Mouse (Mus musculus): ENCODE measurements at regions not wholly inside any gene's neighbourhood (a gene's known extent, or its start where the extent isn't known, plus 50 kb on each side); places are given as distances from the start of the nearest gene placed in this dataset.
A peak's percentile ranks its signal among the peaks of the same experiment; 100 is the strongest.

DNA sequence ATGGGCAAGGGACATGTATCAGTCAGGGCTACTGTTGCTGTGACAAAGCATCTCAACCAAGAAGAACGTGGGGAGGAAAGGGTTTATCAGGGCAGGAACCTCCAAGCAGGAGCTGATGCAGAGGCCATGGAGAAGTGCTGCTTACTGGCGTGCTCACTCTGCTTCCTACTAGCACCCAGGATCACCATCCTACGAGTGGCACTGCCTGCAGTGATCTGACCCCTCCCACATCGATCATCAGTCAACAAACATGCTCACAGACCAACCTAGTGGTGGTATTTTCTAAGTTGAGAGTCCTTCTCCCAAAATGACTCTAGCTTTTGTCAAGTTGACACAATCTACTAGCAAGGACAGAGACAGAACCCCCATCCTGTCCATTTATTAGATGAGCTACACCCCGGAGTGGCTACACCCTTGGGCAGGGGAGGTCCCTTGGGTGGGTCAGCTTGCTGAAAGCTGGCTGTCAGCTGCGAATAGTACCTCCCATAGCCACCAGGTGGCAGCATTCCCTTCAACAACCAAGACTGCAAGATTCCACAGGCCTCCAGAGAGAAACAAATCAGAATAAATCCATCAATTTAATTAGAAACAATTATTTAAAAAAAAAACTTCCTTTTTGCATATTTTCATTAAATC, 99.9 kb upstream of the Ralgapa2 start:
- Histone ChIP-seq H3K27ac (ENCODE audit: insufficient read depth, low read depth) (no peak overlapping the region), H3K9ac (ENCODE audit: insufficient read depth, low read depth) (no peak overlapping the region), H3K4me2 (ENCODE audit: insufficient read depth, low read depth, poor library complexity, severe bottlenecking) (no peak overlapping the region), H3K36me3 (replicated peaks in 1 of 2; ENCODE audit: control insufficient read depth in 1 of 2, insufficient read depth in 1 of 2, low read length in 1 of 2) (no peaks in the 10 kb centered on the region), H3K27me3 (replicated peaks) (no peaks in the 10 kb centered on the region), H3K9me3 (replicated peaks; ENCODE audit: low read length) (no peaks in the 10 kb centered on the region), H3K4me1 (ENCODE audit: control insufficient read depth in 1 of 2, insufficient read depth in 2 of 2) (peaks cover 5 to 7% of the 10 kb centered on the region in 2 experiments), H3K79me2 (replicated peaks; ENCODE audit: control insufficient read depth, extremely low read depth, insufficient read depth, poor library complexity, severe bottlenecking) (no peaks in the 10 kb centered on the region), H3K4me3 (replicated peaks in 1 of 3; ENCODE audit: low read depth in 2 of 3, low read length in 2 of 3, poor library complexity in 1 of 3) (no peak overlapping the region)
- in situ Hi-C loops (cut with MboI; ENCODE audit: low pct_ligation_motif_present, low pct_unique_long_range_greater_than_20kb, low sequenced_read_pairs), result loop anchor here (10.0 to 25.0 kb wide), 4 partner anchors 167 to 650 kb away; no protein-coding TSS in a partner anchor
- DNase-seq (ENCODE audit: extremely low read depth), result peak; percentile 79
- TF ChIP-seq IRF4 (IDR thresholded peaks at IDR 0.05; ENCODE audit: low read depth, low read length) (no peak), USF2 (conservative IDR thresholded peaks at IDR 0.05; ENCODE audit: low read depth, low read length) (no peak), CTCF (conservative IDR thresholded peaks at IDR 0.05 in 1 of 2, IDR thresholded peaks at IDR 0.05 in 1 of 2; ENCODE audit: low read depth in 2 of 2, low read length in 2 of 2) (peak; percentile 82 to 86), RAD21 (IDR thresholded peaks at IDR 0.05; ENCODE audit: low read depth, low read length) (peak; percentile 32), EP300 (IDR thresholded peaks at IDR 0.05; ENCODE audit: low read length) (no peak), SMC3 (IDR thresholded peaks at IDR 0.05; ENCODE audit: low read depth, low read length) (peak; percentile 56)
- dilution Hi-C loops (cut with MboI; ENCODE audit: extremely low pct_ligation_motif_present, extremely low pct_unique_long_range_greater_than_20kb, low sequenced_read_pairs), result no loop called here

GRCm38 (mm10) chr2:146612522-146613288, 100.6 kb upstream of the Ralgapa2 start:
- H3K9ac ChIP-seq (ENCODE audit: insufficient read depth, low read depth), result peak overlapping the region; percentile 40; the same call in 1 of the 2 replicates
- peak overlapping the region; percentile 100 for H3K4me2 ChIP-seq (ENCODE audit: insufficient read depth, low read depth, poor library complexity, severe bottlenecking)
- H3K9me3 ChIP-seq (replicated peaks; ENCODE audit: low read length), result no peaks in the 10 kb centered on the region
- H3K27me3 ChIP-seq (replicated peaks), result no peaks in the 10 kb centered on the region
- peak overlapping the region in 1 of 3 experiments; percentile 26 for H3K4me3 ChIP-seq (replicated peaks in 1 of 3; ENCODE audit: low read depth in 2 of 3, low read length in 2 of 3, poor library complexity in 1 of 3)
- TF ChIP-seq RAD21 (IDR thresholded peaks at IDR 0.05; ENCODE audit: low read depth, low read length) (peak; percentile 40), SMC3 (IDR thresholded peaks at IDR 0.05; ENCODE audit: low read depth, low read length) (peak; percentile 65), POLR2A (IDR thresholded peaks at IDR 0.05; ENCODE audit: low read depth, low read length) (no peak), PAX5 (IDR thresholded peaks at IDR 0.05; ENCODE audit: low read length) (no peak), UBTF (IDR thresholded peaks at IDR 0.05; ENCODE audit: low read depth, low read length) (no peak), ZKSCAN1 (IDR thresholded peaks at IDR 0.05; ENCODE audit: borderline replicate concordance, low read depth, low read length) (no peak), CHD1 (IDR thresholded peaks at IDR 0.05; ENCODE audit: low read depth, low read length) (no peak), CTCF (conservative IDR thresholded peaks at IDR 0.05 in 1 of 2, IDR thresholded peaks at IDR 0.05 in 1 of 2; ENCODE audit: low read depth in 2 of 2, low read length in 2 of 2) (peak; percentile 36 to 79), ZC3H11A (IDR thresholded peaks at IDR 0.05; ENCODE audit: low read depth, low read length) (no peak), ZNF384 (IDR thresholded peaks at IDR 0.05; ENCODE audit: low read depth, low read length) (no peak)
- in situ Hi-C loops (cut with MboI; ENCODE audit: low pct_ligation_motif_present, low pct_unique_long_range_greater_than_20kb, low sequenced_read_pairs), result loop anchor here (10.0 to 25.0 kb wide), 4 partner anchors 168 to 650 kb away; no protein-coding TSS in a partner anchor
- H3K36me3 ChIP-seq (replicated peaks in 1 of 2; ENCODE audit: control insufficient read depth in 1 of 2, insufficient read depth in 1 of 2, low read length in 1 of 2), result no peaks in the 10 kb centered on the region
- dilution Hi-C loops (cut with MboI; ENCODE audit: extremely low pct_ligation_motif_present, extremely low pct_unique_long_range_greater_than_20kb, low sequenced_read_pairs), result no loop called here
- H3K27ac ChIP-seq (ENCODE audit: insufficient read depth, low read depth), result no peak overlapping the region
- peaks cover 2 to 4% of the 10 kb centered on the region in 2 experiments; a peak in 3 of 4 replicates for H3K4me1 ChIP-seq (ENCODE audit: control insufficient read depth in 1 of 2, insufficient read depth in 2 of 2)
- H3K79me2 ChIP-seq (replicated peaks; ENCODE audit: control insufficient read depth, extremely low read depth, insufficient read depth, poor library complexity, severe bottlenecking), result no peaks in the 10 kb centered on the region
- peak; percentile 35 for DNase-seq (ENCODE audit: extremely low read depth)

Measured in CH12.LX (cell line).